17 mouse cellular contexts compared by ENCODE assay signal in the genomic region with DNA sequence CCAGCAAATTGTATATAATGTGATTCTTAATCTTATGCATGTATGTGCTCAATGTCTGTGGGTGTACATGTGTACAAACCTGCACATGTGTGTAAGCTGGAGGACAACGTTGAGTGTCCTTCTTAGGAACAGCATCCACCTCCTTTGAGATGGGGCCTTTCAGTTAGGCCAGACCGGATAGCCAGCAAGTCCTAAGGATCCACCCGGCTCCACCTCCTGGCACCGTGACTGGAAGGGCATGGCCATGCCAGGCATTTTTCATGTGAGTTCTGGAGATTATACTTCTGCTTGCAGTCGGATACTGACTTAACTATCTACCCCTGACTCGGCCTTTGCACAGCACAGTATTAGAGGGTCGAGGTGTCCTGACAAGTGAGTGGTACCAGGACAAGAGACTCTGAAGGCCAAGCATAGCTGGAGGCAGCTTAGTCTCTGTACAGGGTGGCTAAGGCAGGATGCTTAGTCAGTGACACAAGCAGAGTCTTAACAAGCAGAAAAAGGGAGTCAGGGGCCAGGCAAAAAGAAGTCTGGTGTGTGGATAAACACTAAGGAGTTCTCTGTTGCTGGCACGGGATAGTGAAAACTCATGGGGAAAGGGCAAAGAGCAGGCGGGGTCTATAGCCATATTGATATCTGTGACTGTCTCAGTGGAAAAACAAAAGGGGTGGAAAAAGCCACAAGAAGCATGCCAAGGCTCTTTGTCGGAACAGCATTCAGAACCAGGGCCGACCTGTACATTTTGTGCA.
DNase-seq lines count a peak whose midpoint lies in the region; ATAC-seq lines count a peak whose summit lies in the region.
"Had no signal": no experiment of that assay in that cellular context is flagged by ENCODE, and none has a peak within 500 bp of the region (broad histone marks: within the 10 kb centered on the region; RNA-seq: fewer than 3 reads in every experiment).

No protein-coding gene starts in this region.

- no peak overlapping the region for H3K4me3 ChIP-seq in embryonic facial prominence, embryonic 15.5 days (replicated peaks)
- no peak overlapping the region for H3K4me3 ChIP-seq in embryonic facial prominence, embryonic 10.5 days
- H3K4me3 ChIP-seq in heart, embryonic 16.5 days (ENCODE audit: low read length) = no peak overlapping the region
- H3K4me3 ChIP-seq in heart, embryonic 11.5 days (ENCODE audit: low read depth, low read length) = no peak overlapping the region
- H3K4me3 ChIP-seq in midbrain, embryonic 11.5 days (ENCODE audit: low read depth, low read length) = no peak overlapping the region
- no peak overlapping the region for H3K4me3 ChIP-seq in midbrain, embryonic 15.5 days
- H3K4me3 ChIP-seq: hindbrain, embryonic 15.5 days; layer of hippocampus, adult 2 months; liver, embryonic 12.5 days had no signal

- no peaks in the 10 kb centered on the region for H3K9me3 ChIP-seq in embryonic facial prominence, embryonic 15.5 days (replicated peaks)
- H3K9me3 ChIP-seq in embryonic facial prominence, embryonic 10.5 days = no peaks in the 10 kb centered on the region
- H3K9me3 ChIP-seq in heart, embryonic 16.5 days (replicated peaks; ENCODE audit: control insufficient read depth, low read length) = no peaks in the 10 kb centered on the region
- no peaks in the 10 kb centered on the region for H3K9me3 ChIP-seq in heart, embryonic 11.5 days (replicated peaks; ENCODE audit: control insufficient read depth, low read length)
- no peaks in the 10 kb centered on the region for H3K9me3 ChIP-seq in midbrain, embryonic 11.5 days (ENCODE audit: control insufficient read depth, low read length)
- H3K9me3 ChIP-seq in midbrain, embryonic 15.5 days = no peaks in the 10 kb centered on the region
- H3K9me3 ChIP-seq: hindbrain, embryonic 15.5 days; liver, embryonic 12.5 days had no signal

- H3K9ac ChIP-seq in embryonic facial prominence, embryonic 15.5 days = no peak overlapping the region
- H3K9ac ChIP-seq in heart, embryonic 16.5 days (ENCODE audit: low read length) = no peak overlapping the region
- no peak overlapping the region for H3K9ac ChIP-seq in heart, embryonic 11.5 days (ENCODE audit: low read depth, low read length)
- no peak overlapping the region for H3K9ac ChIP-seq in midbrain, embryonic 11.5 days (ENCODE audit: low read length)
- H3K9ac ChIP-seq in midbrain, embryonic 15.5 days = no peak overlapping the region
- H3K9ac ChIP-seq: hindbrain, embryonic 15.5 days; liver, embryonic 12.5 days had no signal

- 73% methylated on average over 11 of the region's 11 CpGs for WGBS in embryonic facial prominence, embryonic 15.5 days
- WGBS in embryonic facial prominence, embryonic 10.5 days = 86% methylated on average over 11 of the region's 11 CpGs
- 56% methylated on average over 11 of the region's 11 CpGs for WGBS in heart, embryonic 16.5 days
- 67% methylated on average over 11 of the region's 11 CpGs for WGBS in heart, embryonic 11.5 days (ENCODE audit: insufficient replicate concordance)
- WGBS in midbrain, embryonic 11.5 days = 85% methylated on average over 11 of the region's 11 CpGs
- WGBS in midbrain, embryonic 15.5 days = 87% methylated on average over 11 of the region's 11 CpGs

- no peak for ATAC-seq in embryonic facial prominence, embryonic 15.5 days (ENCODE audit: insufficient number of reproducible peaks, low FRiP score, low TSS enrichment, low read depth)
- peak; percentile 72 for ATAC-seq in heart, embryonic 16.5 days (replicated peaks; ENCODE audit: extremely low read depth, insufficient read depth, low FRiP score)
- ATAC-seq in heart, embryonic 11.5 days (replicated peaks; ENCODE audit: insufficient number of reproducible peaks, low FRiP score, low TSS enrichment) = no peak
- ATAC-seq in midbrain, embryonic 11.5 days (ENCODE audit: low FRiP score) = no peak
- ATAC-seq in midbrain, embryonic 15.5 days (replicated peaks) = no peak
- ATAC-seq: liver, embryonic 12.5 days; midbrain, embryonic 16.5 days had no signal

- no peaks in the 10 kb centered on the region for H3K36me3 ChIP-seq in embryonic facial prominence, embryonic 15.5 days
- H3K36me3 ChIP-seq in embryonic facial prominence, embryonic 10.5 days (replicated peaks) = peaks cover 4% of the 10 kb centered on the region
- H3K36me3 ChIP-seq in heart, embryonic 16.5 days (ENCODE audit: control insufficient read depth, insufficient read depth) = no peaks in the 10 kb centered on the region
- H3K36me3 ChIP-seq in heart, embryonic 11.5 days (ENCODE audit: control insufficient read depth, insufficient read depth, low read length) = no peaks in the 10 kb centered on the region
- H3K36me3 ChIP-seq in midbrain, embryonic 11.5 days (ENCODE audit: control insufficient read depth, insufficient read depth, low read length) = no peaks in the 10 kb centered on the region
- H3K36me3 ChIP-seq in midbrain, embryonic 15.5 days (replicated peaks) = no peaks in the 10 kb centered on the region
- H3K36me3 ChIP-seq: hindbrain, embryonic 15.5 days; liver, embryonic 12.5 days had no signal

- no peaks in the 10 kb centered on the region for H3K27me3 ChIP-seq in embryonic facial prominence, embryonic 15.5 days
- H3K27me3 ChIP-seq in embryonic facial prominence, embryonic 10.5 days (replicated peaks; ENCODE audit: low read depth, poor library complexity, severe bottlenecking) = no peaks in the 10 kb centered on the region
- no peaks in the 10 kb centered on the region for H3K27me3 ChIP-seq in heart, embryonic 16.5 days (ENCODE audit: control insufficient read depth, insufficient read depth, low read length)
- no peaks in the 10 kb centered on the region for H3K27me3 ChIP-seq in heart, embryonic 11.5 days (ENCODE audit: control insufficient read depth, insufficient read depth, low read length)
- H3K27me3 ChIP-seq in midbrain, embryonic 11.5 days (ENCODE audit: control insufficient read depth, insufficient read depth, low read length) = no peaks in the 10 kb centered on the region
- H3K27me3 ChIP-seq in midbrain, embryonic 15.5 days (replicated peaks) = no peaks in the 10 kb centered on the region
- H3K27me3 ChIP-seq: CH12.LX; hindbrain, embryonic 15.5 days; liver, embryonic 12.5 days had no signal

- H3K27ac ChIP-seq in embryonic facial prominence, embryonic 15.5 days (replicated peaks) = 0 out of 2 replicates have a peak overlapping the region, but pooled peaks have one; percentile 8
- H3K27ac ChIP-seq in embryonic facial prominence, embryonic 10.5 days (replicated peaks) = no peak overlapping the region
- peak overlapping the region; percentile 8; the same call in 1 of the 2 replicates for H3K27ac ChIP-seq in heart, embryonic 16.5 days (ENCODE audit: low read length)
- no peak overlapping the region for H3K27ac ChIP-seq in heart, embryonic 11.5 days (ENCODE audit: low read depth, low read length)
- no peak overlapping the region for H3K27ac ChIP-seq in midbrain, embryonic 11.5 days (ENCODE audit: low read depth, low read length)
- no peak overlapping the region for H3K27ac ChIP-seq in midbrain, embryonic 15.5 days
- H3K27ac ChIP-seq: hindbrain, embryonic 15.5 days; layer of hippocampus, adult 2 months; liver, embryonic 12.5 days had no signal

- no peak for DNase-seq in embryonic facial prominence, embryonic 10.5 days (ENCODE audit: low spot score)
- DNase-seq in midbrain, embryonic 11.5 days (ENCODE audit: low spot score, missing footprints) = peak; percentile 59
- DNase-seq in spleen, postnatal 36 days (ENCODE audit: low spot score in 2 of 2) = no peak
- DNase-seq: cerebellum, adult 9-11 months; kidney, adult 18-20 months; kidney, postnatal 10 days; left cerebral cortex, postnatal 4 days; thymus, postnatal 36 days had no signal

- peaks cover 20% of the 10 kb centered on the region for H3K4me1 ChIP-seq in embryonic facial prominence, embryonic 15.5 days
- peaks cover 17% of the 10 kb centered on the region for H3K4me1 ChIP-seq in embryonic facial prominence, embryonic 10.5 days
- H3K4me1 ChIP-seq in heart, embryonic 16.5 days (ENCODE audit: control insufficient read depth, insufficient read depth, low read length) = peaks cover 30% of the 10 kb centered on the region
- peaks cover 24% of the 10 kb centered on the region for H3K4me1 ChIP-seq in heart, embryonic 11.5 days (ENCODE audit: control insufficient read depth, insufficient read depth, low read length)
- no peaks in the 10 kb centered on the region for H3K4me1 ChIP-seq in midbrain, embryonic 11.5 days (ENCODE audit: control insufficient read depth, insufficient read depth, low read length)
- H3K4me1 ChIP-seq in midbrain, embryonic 15.5 days = no peaks in the 10 kb centered on the region

- no peak overlapping the region for H3K4me2 ChIP-seq in embryonic facial prominence, embryonic 15.5 days (replicated peaks)
- no peak overlapping the region for H3K4me2 ChIP-seq in heart, embryonic 16.5 days (ENCODE audit: low read depth, low read length)
- H3K4me2 ChIP-seq in heart, embryonic 11.5 days = no peak overlapping the region
- H3K4me2 ChIP-seq in midbrain, embryonic 11.5 days = no peak overlapping the region
- H3K4me2 ChIP-seq in midbrain, embryonic 15.5 days = no peak overlapping the region
- H3K4me2 ChIP-seq: hindbrain, embryonic 15.5 days; liver, embryonic 12.5 days had no signal

Comparison
In these comparisons a context has a peak if more than half of its experiments do, and no peak if none do; other contexts are left out.
1. H3K27ac ChIP-seq: peak in embryonic facial prominence, embryonic 15.5 days (single experiment) and heart, embryonic 16.5 days (single experiment); none in embryonic facial prominence, embryonic 10.5 days (single experiment), heart, embryonic 11.5 days (single experiment), midbrain, embryonic 11.5 days (single experiment) and midbrain, embryonic 15.5 days (single experiment).